Mouse (Mus musculus) R1 (cell line): ENCODE results near the gene Pkhd1.
"Not testable (repeated sequence)": the region's sequence is repeated elsewhere in the genome, so short reads cannot be mapped to it uniquely, and the experiment has no call there.

ENCODE experiments used
- DNase-seq: peaks from one replicate; pipeline ENCODE4 v3.0.0-alpha.2; 2018; ENCODE audit warnings: low read depth, low spot score

Gene Pkhd1

GRCm38 (mm10) chr1:20301631-20302030, 316.2 kb downstream of the Pkhd1 start:
- no peak for DNase-seq

GRCm38 (mm10) chr1:20288696-20289095, 329.2 kb downstream of the Pkhd1 start:
- DNase-seq: no peak

- no peak for DNase-seq
Observed at GRCm38 (mm10) chr1:20260403-20260802, 357.5 kb downstream of the Pkhd1 start.

- no peak for DNase-seq
Observed at GRCm38 (mm10) chr1:20248169-20248568, 369.7 kb downstream of the Pkhd1 start.

DNA sequence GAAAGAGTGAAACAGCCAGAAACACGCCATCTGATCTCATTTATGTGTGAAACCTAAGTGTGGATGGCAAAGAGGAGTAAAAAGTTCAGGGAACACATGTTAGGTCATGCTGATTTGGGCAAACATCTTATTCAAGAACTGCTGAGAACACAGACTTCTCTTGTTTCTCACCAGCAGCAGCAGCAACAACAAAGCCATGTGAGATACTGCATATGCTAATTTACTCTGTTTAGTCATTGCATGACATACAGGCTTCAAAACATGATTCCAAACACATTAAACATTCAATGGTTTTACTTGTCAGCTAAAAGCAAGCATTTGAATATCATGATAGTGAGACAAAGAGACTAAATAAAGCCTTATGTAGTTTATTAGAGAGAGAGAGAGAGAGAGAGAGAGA, 401.2 kb downstream of the Pkhd1 start:
- no peak for DNase-seq

GRCm38 (mm10) chr1:20190444-20190843, 427.4 kb downstream of the Pkhd1 start:
- DNase-seq: no peak

- DNase-seq: no peak
Observed at GRCm38 (mm10) chr1:20180157-20180556, 437.7 kb downstream of the Pkhd1 start.

GRCm38 (mm10) chr1:20171199-20171598, 446.7 kb downstream of the Pkhd1 start:
- DNase-seq: no peak

DNA sequence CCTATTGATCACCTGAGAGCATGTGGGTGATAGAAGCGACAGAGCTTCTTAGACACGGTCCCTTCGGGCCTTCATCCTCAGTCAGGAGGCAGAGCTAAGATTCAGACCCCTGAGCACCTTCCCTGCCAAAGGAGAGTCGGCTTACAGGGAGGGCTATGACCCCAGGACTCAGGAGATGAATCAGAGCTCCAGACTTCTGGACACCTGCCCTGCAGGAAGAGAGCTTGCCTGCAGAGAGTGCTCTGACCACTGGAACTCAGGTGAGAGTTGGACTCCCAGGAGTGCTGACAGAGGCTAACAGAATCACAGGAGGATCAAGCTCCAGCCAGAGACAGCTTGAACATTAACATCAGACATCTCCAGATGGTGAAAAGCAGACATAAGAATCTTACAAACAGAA, 467.2 kb downstream of the Pkhd1 start:
- not testable (repeated sequence) for DNase-seq

- DNase-seq: no peak
Observed at GRCm38 (mm10) chr1:20150016-20150415, 467.8 kb downstream of the Pkhd1 start.

GRCm38 (mm10) chr1:20136205-20136604, 481.7 kb downstream of the Pkhd1 start:
- no peak for DNase-seq

- DNase-seq: no peak
Observed at GRCm38 (mm10) chr1:20135065-20135618, 482.7 kb downstream of the Pkhd1 start.

GRCm38 (mm10) chr1:20133636-20134035, 484.2 kb downstream of the Pkhd1 start:
- DNase-seq: no peak

DNA sequence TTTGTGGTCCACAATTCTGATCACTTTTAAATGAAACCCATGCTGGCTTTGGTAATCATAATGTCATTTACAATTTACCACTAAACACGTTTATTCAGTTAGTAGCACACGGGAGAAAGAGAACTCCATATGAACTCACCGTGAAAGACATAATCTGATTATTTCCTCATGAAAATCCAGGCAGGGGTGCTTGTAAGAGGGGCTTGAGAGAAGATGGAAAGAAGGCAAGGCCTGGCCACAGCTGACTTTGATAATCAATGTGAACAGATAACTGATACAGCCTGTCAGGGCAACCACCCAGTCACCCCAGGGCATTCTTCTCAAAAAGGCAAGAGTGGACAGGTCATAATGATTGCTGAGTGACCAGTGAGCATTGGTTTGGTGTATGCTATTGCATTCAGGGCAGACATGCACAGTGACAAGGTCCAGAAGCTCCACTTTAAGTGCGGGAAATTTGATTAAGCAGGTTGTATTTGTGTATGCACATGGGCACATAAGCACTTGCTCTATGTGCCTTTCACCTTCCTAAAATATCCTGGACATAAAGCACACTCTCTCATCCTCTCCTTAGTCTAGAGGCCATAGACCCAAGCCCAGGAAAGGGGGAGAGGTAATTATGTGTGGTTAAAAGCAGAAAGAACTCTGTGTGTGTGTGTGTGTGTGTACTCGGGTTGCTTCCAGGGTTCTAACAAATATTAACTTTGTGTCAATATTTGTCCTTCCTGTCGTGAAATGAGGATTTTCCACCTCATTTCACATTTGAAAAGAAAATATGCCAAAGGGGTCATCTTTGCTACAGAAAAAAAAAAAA, 485.9 kb downstream of the Pkhd1 start:
- no peak for DNase-seq

DNA sequence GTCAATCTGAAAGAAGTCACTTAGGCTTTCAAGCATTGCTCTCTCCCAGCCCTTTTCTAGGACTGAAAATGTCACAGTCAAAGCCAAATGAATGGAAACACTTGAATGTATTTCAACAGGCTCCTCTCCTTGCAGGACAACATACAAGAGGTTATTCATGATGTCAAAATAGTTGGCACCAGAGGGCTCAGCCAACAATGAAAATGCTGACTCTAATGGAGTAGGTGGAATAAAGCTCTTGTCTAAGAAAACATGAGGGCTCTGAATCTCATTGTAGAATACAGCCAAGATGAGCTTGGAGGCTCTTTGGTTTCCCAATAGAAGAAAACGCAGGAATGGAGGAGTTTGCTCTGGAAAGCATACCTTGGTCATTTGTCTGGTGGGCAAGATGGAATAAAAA, 500.5 kb downstream of the Pkhd1 start:
- no peak for DNase-seq

DNA sequence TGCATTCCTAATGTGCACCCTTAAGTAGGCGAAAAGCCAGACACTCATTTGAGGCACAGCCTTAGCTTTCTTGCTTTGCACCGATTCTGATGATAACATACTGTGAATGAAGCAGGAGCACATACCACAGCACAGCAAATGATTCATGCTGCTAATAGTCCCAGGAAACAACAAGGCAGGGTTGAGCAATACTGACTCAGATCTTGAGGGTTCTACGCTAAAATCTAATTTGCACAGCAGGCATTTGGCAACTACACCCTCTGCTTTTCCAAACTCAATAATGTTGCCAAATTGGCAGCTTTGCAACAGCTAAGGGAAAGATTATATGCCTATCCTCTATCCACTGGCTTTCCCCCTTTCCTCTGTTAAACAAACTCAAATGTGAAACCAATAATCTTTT, 548.1 kb downstream of the Pkhd1 start:
- no peak for DNase-seq

- no peak for DNase-seq
Observed at GRCm38 (mm10) chr1:20058245-20058644, 559.6 kb downstream of the Pkhd1 start.

GRCm38 (mm10) chr1:20039389-20039788, 578.5 kb downstream of the Pkhd1 start:
- DNase-seq: no peak

DNA sequence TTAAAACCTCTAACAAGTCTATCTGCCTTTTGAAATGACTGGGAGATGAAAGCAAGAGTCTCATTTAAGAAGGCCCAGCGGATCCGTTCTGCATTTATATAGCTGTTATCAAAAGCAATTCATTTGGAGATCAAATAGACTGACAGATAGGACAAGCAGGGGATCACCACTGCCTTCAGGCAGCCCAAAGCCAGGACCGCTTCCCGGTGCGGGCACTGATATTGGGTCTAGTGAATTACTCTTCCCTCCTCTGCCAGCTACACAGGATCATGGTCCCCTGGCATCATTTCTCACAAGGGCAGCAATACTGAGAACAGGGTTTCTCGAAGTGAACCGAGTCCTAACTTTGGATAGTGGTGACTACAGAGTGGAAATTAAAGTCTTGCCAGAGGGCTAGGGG, 582.6 kb downstream of the Pkhd1 start:
- DNase-seq: no peak

GRCm38 (mm10) chr1:20018198-20018925, 599.5 kb downstream of the Pkhd1 start:
- no peak for DNase-seq

DNA sequence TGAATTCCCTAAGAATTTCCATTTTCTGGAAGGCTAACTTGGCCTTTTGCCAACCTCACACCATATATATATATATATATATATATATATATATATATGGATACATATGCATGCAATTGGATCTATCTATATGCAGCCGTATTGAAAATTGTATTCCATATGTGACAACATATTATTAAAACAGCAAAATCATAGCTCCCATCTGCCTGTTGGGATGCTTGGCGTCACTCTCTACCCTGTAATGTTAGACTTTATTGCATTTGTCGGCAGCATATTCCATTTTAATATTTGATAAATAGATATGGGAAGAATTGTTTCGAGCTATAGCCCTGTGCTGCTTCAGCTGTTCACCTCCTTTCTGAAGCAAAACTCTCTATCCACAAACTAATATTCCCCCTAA, 600.2 kb downstream of the Pkhd1 start:
- no peak for DNase-seq
